Mouse (Mus musculus): Measurements from ENCODE around the gene Zfp324.

Zfp324 gene

GRCm38 (mm10) chr7:13009143-13010004 is 43.7 kb downstream of the Zfp324 start:
- CTCF ChIA-PET, result interaction anchor here (0.7 to 1.0 kb wide), 5 partner anchors 12 to 198 kb away, joined by 3 to 8 read pairs (median 4); partner anchors contain the start of gene Slc27a5

DNA sequence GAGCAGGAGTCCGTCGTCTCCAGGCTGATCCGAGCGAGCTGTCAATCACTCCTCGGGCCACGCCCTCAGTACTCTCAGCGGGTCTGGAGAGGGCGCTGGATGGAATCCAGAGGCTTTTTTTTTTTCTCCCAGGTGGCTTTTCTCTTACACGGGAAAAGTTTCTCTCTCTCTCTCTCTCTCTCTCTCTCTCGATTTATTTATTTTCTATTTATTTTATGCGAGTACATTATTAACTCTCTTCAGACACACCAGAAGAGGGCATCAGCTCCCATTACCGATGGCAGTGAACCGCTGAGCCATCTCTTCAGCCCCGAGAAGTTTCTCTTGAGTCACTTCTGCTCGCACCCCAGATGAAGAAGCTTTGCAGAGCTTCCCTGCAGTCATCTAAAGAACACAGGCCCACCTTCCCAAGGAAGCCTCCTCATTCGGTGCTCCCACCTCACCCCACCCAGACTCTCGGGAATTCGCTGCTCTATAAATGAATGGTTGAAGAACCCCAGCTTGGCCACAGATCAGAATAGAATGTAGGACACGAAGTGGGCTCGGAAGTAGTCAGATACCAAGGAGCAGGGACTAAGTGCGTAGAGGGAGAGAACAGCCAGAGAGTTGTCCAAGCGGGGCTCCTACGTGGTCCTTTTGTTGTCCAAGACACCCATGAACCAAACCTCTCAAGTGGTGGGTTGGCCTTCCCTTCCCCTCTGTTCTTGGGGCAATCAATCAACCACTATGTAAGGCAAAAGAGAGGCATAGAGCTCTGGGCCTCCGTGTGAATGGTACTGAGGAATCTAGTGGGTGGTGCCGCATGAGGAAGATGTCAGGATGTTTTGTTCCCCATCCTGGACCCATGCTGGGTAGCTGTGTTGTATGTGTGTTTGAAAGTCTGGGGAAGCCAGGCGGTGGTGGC is 44.6 kb downstream of the Zfp324 start, which contains the start of gene Zbtb45:
Gene Zbtb45, minus strand, starts transcription at position 30 of the 904 bp plus-strand sequence.
- CTCF ChIA-PET, result interaction anchor here (0.7 to 1.0 kb wide), 5 partner anchors 11 to 199 kb away, joined by 3 to 8 read pairs (median 4); partner anchors contain the start of gene Slc27a5

- CTCF ChIA-PET, result interaction anchor here (1.0 kb wide), 1 partner anchor 29 kb away, joined by 3 read pairs; no protein-coding TSS in a partner anchor
These were observed 48.0 kb downstream of the Zfp324 start for GRCm38 (mm10) chr7:13013671-13014070.

GRCm38 (mm10) chr7:13014275-13014839 is 48.7 kb downstream of the Zfp324 start:
- CTCF ChIA-PET, result interaction anchor here (1.0 kb wide), 1 partner anchor 28 kb away, joined by 3 read pairs; no protein-coding TSS in a partner anchor

- CTCF ChIA-PET, result no interaction called here
These were observed 49.6 kb downstream of the Zfp324 start for GRCm38 (mm10) chr7:13015217-13015616.

DNA sequence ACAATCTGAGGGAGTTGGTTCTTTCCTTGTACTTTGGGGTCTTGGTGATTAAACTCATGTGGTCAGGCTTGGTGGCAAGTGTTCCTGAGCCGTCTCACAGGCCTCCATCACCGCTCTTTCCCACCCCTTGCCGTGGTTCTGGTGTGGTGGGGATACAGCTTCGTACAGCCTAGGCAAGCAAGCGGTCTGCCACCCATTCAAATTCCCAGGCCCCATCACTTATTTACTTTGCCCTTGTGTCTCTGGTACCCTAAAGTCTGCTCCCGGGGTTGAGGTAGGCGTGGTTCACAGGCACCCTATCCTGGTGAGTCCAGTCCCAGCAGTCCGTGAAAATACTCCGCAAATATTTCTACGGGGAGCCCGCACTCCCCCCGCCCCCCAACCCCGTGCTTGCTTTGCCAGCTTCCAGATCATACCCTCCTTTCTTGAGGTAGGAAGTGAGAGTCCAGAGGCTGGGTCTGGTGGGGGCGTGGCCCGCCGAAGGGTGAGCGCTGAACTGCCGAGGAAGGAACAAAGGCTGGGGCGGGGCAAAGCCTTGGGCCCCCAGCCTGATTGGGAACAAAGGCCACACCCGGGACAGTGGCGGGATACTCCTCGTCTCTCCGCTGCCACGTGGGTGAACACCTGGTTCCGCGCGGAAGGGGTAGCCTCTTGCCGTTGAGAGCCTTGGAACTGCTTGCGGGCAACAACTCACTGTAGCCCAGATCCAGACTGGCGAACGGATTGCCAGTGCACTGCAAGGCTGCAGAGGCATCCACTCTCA is 57.3 kb downstream of the Zfp324 start:
- CTCF ChIA-PET, result interaction anchor here (0.7 kb wide), 1 partner anchor 16 kb away, joined by 4 read pairs; no protein-coding TSS in a partner anchor
